Mouse (Mus musculus) liver, embryonic 14.5 days (tissue): ENCODE measurements around the gene Gpr162.

Experiments used
- CTCF ChIP-seq: IDR thresholded peaks from 2 replicates; pipeline ENCODE4 v1.5.1; 2016; ENCODE audit warnings: antibody characterized with exemption, low read depth, control low read depth
- EP300 ChIP-seq: IDR thresholded peaks from 2 replicates; pipeline ENCODE4 v1.6.1; 2016; ENCODE audit warnings: antibody characterized with exemption, low read depth

DNA sequence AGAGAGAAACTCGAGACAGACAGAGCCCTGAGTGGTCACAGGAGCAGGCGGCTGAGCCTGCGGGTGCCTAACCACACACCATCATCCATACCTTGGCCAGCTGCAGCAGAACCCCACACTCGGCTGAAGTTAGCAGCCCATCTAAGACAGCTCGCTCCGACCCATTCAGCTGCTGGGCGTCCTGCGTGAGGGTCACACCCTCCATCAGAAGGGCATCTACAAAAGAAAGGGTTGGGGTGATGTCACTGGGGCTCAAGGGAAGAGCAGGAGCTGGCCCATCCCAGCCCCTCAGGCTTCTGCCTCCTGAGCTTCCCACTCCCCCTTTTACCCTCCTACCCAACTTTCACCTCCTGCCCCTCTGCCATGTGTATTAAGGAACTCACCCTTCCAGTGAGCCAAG lies 13.2 kb downstream of the Gpr162 start:
- TF ChIP-seq CTCF (no peak), EP300 (no peak)
